Mouse (Mus musculus) heart, postnatal 0 days (tissue): ENCODE measurements at regions not wholly inside any gene's neighbourhood (a gene's known extent, or its start where the extent isn't known, plus 50 kb on each side); places are given as distances from the start of the nearest gene placed in this dataset.

ENCODE experiments used
- CTCF ChIP-seq: IDR thresholded peaks from 2 replicates; pipeline ENCODE4 v1.5.1; 2016; ENCODE audit warnings: antibody characterized with exemption, control low read depth, low read depth
- EP300 ChIP-seq: IDR thresholded peaks from 2 replicates; pipeline ENCODE4 v1.6.1; 2016; ENCODE audit warnings: antibody characterized with exemption, low read depth

- TF ChIP-seq CTCF = no peak
- no peak for TF ChIP-seq EP300
Observed at GRCm38 (mm10) chr12:79910884-79911759, 201.7 kb downstream of the Zfp36l1 start.
